Mouse (Mus musculus) duodenum, adult 2 months (tissue): ENCODE measurements around the gene Mttp. TPM values are rescaled to one million over a fixed set of nuclear protein-coding genes. Genes with fewer than 3 reads are reported as not detected.

Experiments used
- polyA plus RNA-seq: library from polyadenylated mRNA; depleted of rRNA; stranded (reverse); fragments of >200 nt; gene quantifications from 2 replicates; pipeline ENCODE4 v1.2.3, GENCODE M21; 2012; ENCODE audit warnings: low replicate concordance; rRNA removed

Mttp gene
- polyA plus RNA-seq, result 78.2 and 79.6 TPM in 2 replicates

GRCm38 (mm10) chr3:138144642-138145171 is at the start of gene Mttp:
Gene Mttp, minus strand, starts transcription at chr3:138144968.

GRCm38 (mm10) chr3:138193683-138194302 is 49.0 kb upstream of the Mttp start, which contains the start of gene 4930579F01Rik:
Gene 4930579F01Rik, minus strand, starts transcription at chr3:138193825.

GRCm38 (mm10) chr3:138143315-138144059 is 1.3 kb downstream of the Mttp start, which contains the start of gene Trmt10a:
Gene Trmt10a, plus strand, starts transcription at chr3:138143448.

GRCm38 (mm10) chr3:138067288-138067687 is 77.5 kb downstream of the Mttp start, which contains the start of gene Gm5105:
Gene Gm5105, minus strand, starts transcription at chr3:138067388.

GRCm38 (mm10) chr3:138064732-138065645 is 79.8 kb downstream of the Mttp start, which contains the start of gene 1110002E22Rik:
Gene 1110002E22Rik, plus strand, starts transcription at chr3:138065052.

Other genes starting within 250 kb of the Mttp start
- gene Lamtor3, start 226.5 kb downstream of the Mttp start, polyA plus RNA-seq, result 5.6 and 5.9 TPM in 2 replicates
- gene Dapp1, start 163.4 kb downstream of the Mttp start, polyA plus RNA-seq, result 4.7 and 9.3 TPM in 2 replicates
- not detected in 2 replicates for gene 1110002E22Rik, start 79.9 kb downstream of the Mttp start, polyA plus RNA-seq
- 0.15 and 0.19 TPM in 2 replicates for gene Gm5105, start 77.6 kb downstream of the Mttp start, polyA plus RNA-seq
- 0.06 and 0.47 TPM in 2 replicates for gene Trmt10a, start 1.5 kb downstream of the Mttp start, polyA plus RNA-seq
- gene 4930579F01Rik, start 48.9 kb upstream of the Mttp start, polyA plus RNA-seq, result not detected in 2 replicates
- gene Adh7, start 72.8 kb upstream of the Mttp start, polyA plus RNA-seq, result 0.21 and 0.28 TPM in 2 replicates
- gene Adh1, start 116.0 kb upstream of the Mttp start, polyA plus RNA-seq, result 308 and 385 TPM in 2 replicates
- gene Adh6a, start 168.3 kb upstream of the Mttp start, polyA plus RNA-seq, result 93.2 and 104 TPM in 2 replicates
- not detected in 2 replicates for gene Adh6b, start 196.8 kb upstream of the Mttp start, polyA plus RNA-seq